Comparison of ENCODE assay signal across 8 mouse cellular contexts in the genomic region with DNA sequence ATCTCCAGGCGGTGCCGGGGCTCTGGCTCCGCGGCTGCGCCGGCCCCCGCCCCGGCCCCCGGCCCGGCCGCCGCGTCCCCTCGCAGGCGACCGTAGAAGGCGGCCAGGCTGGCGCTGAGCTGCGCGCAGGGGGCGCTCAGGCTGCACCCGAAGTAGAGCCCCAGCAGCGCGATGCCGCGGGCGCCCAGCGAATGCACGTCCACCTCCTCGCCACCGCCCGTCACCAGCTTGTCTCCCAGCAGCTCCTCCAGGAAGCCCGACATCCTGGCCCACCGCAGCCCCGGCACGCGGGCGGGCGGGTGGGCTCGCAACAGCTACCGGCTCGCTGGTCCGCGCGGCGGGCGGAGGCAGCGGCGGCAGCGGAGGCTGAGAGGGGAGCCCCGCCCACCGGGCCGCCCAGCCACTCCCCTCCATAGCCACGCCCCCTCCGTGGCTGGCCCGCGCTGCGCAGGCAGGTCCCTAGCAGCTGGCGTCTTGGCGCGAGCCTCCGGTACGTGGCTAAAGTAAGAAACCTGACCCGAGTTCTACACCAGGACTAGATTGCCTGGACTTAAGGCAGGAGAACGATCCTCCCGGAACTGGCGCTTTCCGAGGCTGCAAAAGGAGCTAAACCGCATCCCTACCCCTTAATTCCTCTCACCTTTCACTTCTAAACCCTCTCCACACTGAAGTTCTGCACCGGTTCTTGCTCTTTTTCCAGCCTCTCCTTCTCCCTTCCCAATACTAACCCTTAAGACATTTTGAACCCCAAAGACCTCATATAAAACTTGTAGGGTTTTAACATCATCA. TPM values are rescaled to one million over a fixed set of nuclear protein-coding genes. Genes with fewer than 3 reads are reported as not detected.
A peak's percentile ranks its signal among the peaks of the same experiment; 100 is the strongest.
DNase-seq lines count a peak whose midpoint lies in the region; ATAC-seq and TF ChIP-seq lines count a peak whose summit lies in the region.

A gene (minus strand): TSS at position 343 of the 789 bp plus-strand sequence.

- TF ChIP-seq CTCF in midbrain, postnatal 0 days (IDR thresholded peaks at IDR 0.05): peak; percentile 13; the same call in 1 of the 2 replicates

- H3K9ac ChIP-seq in limb, embryonic 15.5 days: peak within 1 kb of the TSS; percentile 76
- peak within 1 kb of the TSS; percentile 60 for H3K9ac ChIP-seq in midbrain, postnatal 0 days (replicated peaks; ENCODE audit: low read length, poor library complexity, severe bottlenecking)

- 0 out of 2 replicates have a peak, but pooled peaks cover under 1% of the 10 kb centered on the region for H3K36me3 ChIP-seq in embryonic facial prominence, embryonic 10.5 days (replicated peaks)
- H3K36me3 ChIP-seq in limb, embryonic 15.5 days: no peaks in the 10 kb centered on the region
- H3K36me3 ChIP-seq in midbrain, postnatal 0 days (ENCODE audit: insufficient read depth, low read length): no peaks in the 10 kb centered on the region

- H3K9me3 ChIP-seq in embryonic facial prominence, embryonic 10.5 days: no peaks in the 10 kb centered on the region
- H3K9me3 ChIP-seq in limb, embryonic 15.5 days: no peaks in the 10 kb centered on the region
- no peaks in the 10 kb centered on the region for H3K9me3 ChIP-seq in midbrain, postnatal 0 days (ENCODE audit: low read length)

- H3K27ac ChIP-seq in embryonic facial prominence, embryonic 10.5 days (replicated peaks): peak within 1 kb of the TSS; percentile 92
- peak within 1 kb of the TSS; percentile 92 for H3K27ac ChIP-seq in limb, embryonic 15.5 days
- H3K27ac ChIP-seq in midbrain, postnatal 0 days (ENCODE audit: low read depth, low read length): peak within 1 kb of the TSS; percentile 52

- peaks cover 41% of the 10 kb centered on the region for H3K4me1 ChIP-seq in embryonic facial prominence, embryonic 10.5 days
- H3K4me1 ChIP-seq in limb, embryonic 15.5 days: peaks cover 37% of the 10 kb centered on the region
- no peaks in the 10 kb centered on the region for H3K4me1 ChIP-seq in midbrain, postnatal 0 days (ENCODE audit: insufficient read depth, low read length)

- DNase-seq in 3134 (ENCODE audit: extremely low read depth, insufficient read length, low spot score): peak; percentile 92
- DNase-seq in adrenal gland, postnatal 10 days: peak; percentile 97
- peak; percentile 96 for DNase-seq in embryonic facial prominence, embryonic 10.5 days (ENCODE audit: low spot score)
- peak; percentile 99 for DNase-seq in heart, adult 11 months
- peak; percentile 97 for DNase-seq in kidney, adult 18-20 months
- peak; percentile 88 for DNase-seq in midbrain, postnatal 0 days (ENCODE audit: low spot score)
- peak; percentile 90 to 95 for DNase-seq in spleen, postnatal 10 days (ENCODE audit: low spot score in 2 of 2)

- no peaks in the 10 kb centered on the region for H3K27me3 ChIP-seq in embryonic facial prominence, embryonic 10.5 days (replicated peaks; ENCODE audit: low read depth, poor library complexity, severe bottlenecking)
- H3K27me3 ChIP-seq in limb, embryonic 15.5 days: no peaks in the 10 kb centered on the region
- H3K27me3 ChIP-seq in midbrain, postnatal 0 days (ENCODE audit: insufficient read depth, low read length): no peaks in the 10 kb centered on the region

- peak within 1 kb of the TSS; percentile 82 for H3K4me2 ChIP-seq in limb, embryonic 15.5 days
- H3K4me2 ChIP-seq in midbrain, postnatal 0 days (ENCODE audit: low read depth, low read length, poor library complexity, severe bottlenecking): peak within 1 kb of the TSS; percentile 71

- H3K4me3 ChIP-seq in embryonic facial prominence, embryonic 10.5 days: peak within 1 kb of the TSS; percentile 90
- H3K4me3 ChIP-seq in limb, embryonic 15.5 days: peak within 1 kb of the TSS; percentile 91
- peak within 1 kb of the TSS; percentile 75 for H3K4me3 ChIP-seq in midbrain, postnatal 0 days (ENCODE audit: low read depth, low read length)

- under 1% methylated on average over 70 of the region's 70 CpGs for WGBS in embryonic facial prominence, embryonic 10.5 days
- WGBS in limb, embryonic 15.5 days: 1% methylated on average over 51 of the region's 70 CpGs
- under 1% methylated on average over 27 of the region's 70 CpGs for WGBS in midbrain, postnatal 0 days

- ATAC-seq in limb, embryonic 15.5 days (ENCODE audit: insufficient number of reproducible peaks, low FRiP score, low TSS enrichment, low read depth): peak; percentile 86
- peak; percentile 81 for ATAC-seq in midbrain, postnatal 0 days (ENCODE audit: low FRiP score)

RNA-seq across cellular contexts. Expression of the gene that starts here (rescaled TPM):
- total RNA-seq in adrenal gland, postnatal 10 days (2021): 10 to 100 TPM; 22.5 to 25.0 TPM
- polyA plus RNA-seq in embryonic facial prominence, embryonic 10.5 days (2016; fragmentation: Nextera tagmentation; extraction: Ambion mirVana): 41.1 and 42.0 TPM in 2 replicates
- polyA plus RNA-seq in limb, embryonic 15.5 days (2015; fragmentation: Nextera tagmentation; extraction: Ambion mirVana): 48.1 and 60.8 TPM in 2 replicates
- total RNA-seq in midbrain, postnatal 0 days (2014; rRNA removed): 25.2 and 32.2 TPM in 2 replicates
- polyA plus RNA-seq in midbrain, postnatal 0 days (2015; fragmentation: Nextera tagmentation; extraction: Ambion mirVana): 13.7 and 15.2 TPM in 2 replicates

Comparison
In these comparisons a context has a peak if more than half of its experiments do, and no peak if none do; other contexts are left out.
1. Peak in every context shown above with its lines: DNase-seq, ATAC-seq, H3K4me3 ChIP-seq and H3K27ac ChIP-seq.